Mouse (Mus musculus): ENCODE measurements around the gene Clybl. TPM values are rescaled to one million over a fixed set of nuclear protein-coding genes. Genes with fewer than 3 reads are reported as not detected.

Clybl gene
- total RNA-seq, 2 experiments from 2014 or later: 113 to 122 TPM

DNA sequence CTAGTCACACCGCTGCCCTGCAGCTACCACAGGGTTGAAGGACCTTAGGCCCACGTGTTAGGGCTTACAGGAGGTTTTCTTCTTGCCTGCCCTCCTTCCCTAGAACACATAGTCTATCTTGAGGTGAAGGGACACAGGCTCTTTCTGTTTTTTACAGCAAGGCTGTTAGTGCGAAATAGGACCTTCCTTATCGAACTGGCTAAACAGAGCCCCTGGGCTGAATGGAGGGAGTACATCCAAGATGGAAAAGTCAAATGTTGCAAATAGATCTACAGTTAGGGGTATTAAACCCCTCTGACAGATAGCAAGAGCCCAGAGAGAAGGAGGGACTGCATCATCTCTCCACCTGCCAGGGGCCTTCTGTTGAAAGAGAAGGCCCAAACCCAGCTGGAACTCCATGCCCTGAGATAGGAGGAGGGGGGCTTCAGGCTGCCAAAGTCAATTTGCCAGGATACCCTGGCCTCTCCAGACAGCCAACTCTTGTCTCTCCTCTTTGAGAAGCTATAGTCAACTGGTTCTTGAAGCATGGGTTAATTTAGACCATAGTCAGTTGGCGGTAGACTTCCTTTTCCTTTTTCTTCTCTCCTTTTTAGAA, 270.1 kb downstream of the Clybl start:
- no peak for DNase-seq
- intact Hi-C loops (cut with DNase I): no loop called here

Other genes with a start within 250 kb of the Clybl start
- 1 to 10 TPM; 1.2 to 2.0 TPM for gene Gpr183, start 216.5 kb upstream of the Clybl start, total RNA-seq (2021)
- not detected for gene Timm8a2, start 147.0 kb upstream of the Clybl start, total RNA-seq (2021)
- gene Tm9sf2, start 74.7 kb upstream of the Clybl start, total RNA-seq (2021): 100 to 1,000 TPM; 128 to 132 TPM

Measured in heart, postnatal 36 days (tissue).